Mouse (Mus musculus): ENCODE results near the gene Vamp1. TPM values are rescaled to one million over a fixed set of nuclear protein-coding genes. Genes with fewer than 3 reads are reported as not detected.
A peak's percentile ranks its signal among the peaks of the same experiment; 100 is the strongest.

Gene Vamp1
- polyA plus RNA-seq, 1 experiment = 312 TPM

DNA sequence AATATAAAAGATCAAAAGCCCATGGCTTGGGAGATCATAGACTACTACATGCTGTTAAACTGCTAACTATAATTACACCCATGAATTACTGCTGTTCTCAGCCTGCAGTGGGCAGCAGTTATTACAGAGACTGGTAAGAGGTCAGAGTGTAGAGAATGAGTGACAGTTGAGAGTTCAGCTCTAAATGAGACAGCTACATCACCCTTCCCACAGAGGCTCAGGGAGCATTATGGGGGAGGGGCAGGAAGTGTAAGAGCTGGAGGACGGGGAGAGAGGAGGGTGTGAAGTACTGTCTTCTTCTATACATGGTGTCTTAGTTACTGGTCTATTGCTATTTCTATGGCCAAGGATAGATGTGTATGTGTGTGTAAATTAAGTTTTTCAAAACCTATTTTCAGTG, 29.2 kb downstream of the Vamp1 start:
- H3K27ac ChIP-seq (ENCODE audit: insufficient read depth, low read depth, low read length) = no peak overlapping the region
- H3K4me3 ChIP-seq (ENCODE audit: insufficient read depth, low read depth, low read length) = no peak overlapping the region
- WGBS = 37% methylated on average over 1 of the region's 1 CpGs
- no peak for TF ChIP-seq CTCF (IDR thresholded peaks at IDR 0.05; ENCODE audit: insufficient read depth, low read depth, low read length)
- TF ChIP-seq POLR2A (IDR thresholded peaks at IDR 0.05; ENCODE audit: insufficient read depth, low read depth, low read length) = no peak
- no peaks in the 10 kb centered on the region for H3K4me1 ChIP-seq (ENCODE audit: control insufficient read depth, insufficient read depth, low read length)

DNA sequence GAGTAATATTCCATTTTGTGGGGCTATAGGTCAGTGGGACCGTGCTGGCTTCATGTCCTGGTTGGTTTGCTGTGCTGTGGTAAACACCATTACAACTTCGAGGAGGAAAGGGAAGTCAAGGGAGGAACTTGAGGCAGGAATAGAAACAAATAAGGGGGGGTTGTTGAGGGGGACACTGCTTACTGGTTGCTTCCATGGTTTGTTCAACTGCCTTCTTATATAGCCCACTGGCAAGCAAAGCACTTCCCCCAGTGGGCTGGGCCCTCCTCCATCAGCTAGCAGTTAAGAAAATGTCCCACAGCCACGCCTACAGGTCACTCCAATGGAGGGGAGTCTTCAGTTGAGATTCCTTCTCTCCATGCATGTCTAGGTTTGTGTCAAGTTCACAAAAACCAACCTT, 36.9 kb downstream of the Vamp1 start:
- WGBS = 84% methylated on average over 3 of the region's 3 CpGs
- TF ChIP-seq CTCF (IDR thresholded peaks at IDR 0.05; ENCODE audit: insufficient read depth, low read depth, low read length) (no peak), POLR2A (IDR thresholded peaks at IDR 0.05; ENCODE audit: insufficient read depth, low read depth, low read length) (no peak)
- Histone ChIP-seq H3K4me3 (ENCODE audit: insufficient read depth, low read depth, low read length) (no peak overlapping the region), H3K4me1 (ENCODE audit: control insufficient read depth, insufficient read depth, low read length) (no peaks in the 10 kb centered on the region; the same call in none of the 2 replicates), H3K27ac (ENCODE audit: insufficient read depth, low read depth, low read length) (no peak overlapping the region)

DNA sequence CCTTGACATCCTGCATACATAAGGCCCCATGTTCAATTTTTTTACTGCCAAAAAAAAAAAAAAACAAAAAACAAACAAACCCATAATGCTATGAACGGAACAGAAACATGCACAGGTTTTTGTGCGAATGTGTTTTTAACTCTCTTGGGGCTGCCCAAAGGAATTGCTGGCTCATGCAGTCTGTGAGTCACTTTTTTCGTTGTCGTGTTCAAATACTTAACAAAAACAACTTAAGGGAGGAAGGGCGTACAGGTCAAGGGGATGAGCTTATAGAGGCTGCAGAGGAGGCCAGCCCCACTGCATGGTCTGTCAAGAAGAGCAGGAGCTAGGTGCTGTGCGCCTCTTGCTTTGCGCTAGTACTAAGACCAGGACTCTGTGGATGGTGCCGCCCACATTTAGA, 37.4 kb downstream of the Vamp1 start:
- WGBS = 87% methylated on average over 8 of the region's 8 CpGs
- TF ChIP-seq CTCF (IDR thresholded peaks at IDR 0.05; ENCODE audit: insufficient read depth, low read depth, low read length) (no peak), POLR2A (IDR thresholded peaks at IDR 0.05; ENCODE audit: insufficient read depth, low read depth, low read length) (no peak)
- Histone ChIP-seq H3K4me1 (ENCODE audit: control insufficient read depth, insufficient read depth, low read length) (no peaks in the 10 kb centered on the region; the same call in none of the 2 replicates), H3K4me3 (ENCODE audit: insufficient read depth, low read depth, low read length) (no peak overlapping the region), H3K27ac (ENCODE audit: insufficient read depth, low read depth, low read length) (no peak overlapping the region)

- Histone ChIP-seq H3K4me3 (ENCODE audit: insufficient read depth, low read depth, low read length) (no peak overlapping the region), H3K4me1 (ENCODE audit: control insufficient read depth, insufficient read depth, low read length) (no peaks in the 10 kb centered on the region; the same call in none of the 2 replicates), H3K27ac (ENCODE audit: insufficient read depth, low read depth, low read length) (peak overlapping the region; percentile 31; the same call in 1 of the 2 replicates)
- TF ChIP-seq POLR2A (IDR thresholded peaks at IDR 0.05; ENCODE audit: insufficient read depth, low read depth, low read length) (no peak), CTCF (IDR thresholded peaks at IDR 0.05; ENCODE audit: insufficient read depth, low read depth, low read length) (no peak)
- 70% methylated on average over 14 of the region's 14 CpGs for WGBS
Observed at GRCm38 (mm10) chr6:125253863-125254715, 38.7 kb downstream of the Vamp1 start.

DNA sequence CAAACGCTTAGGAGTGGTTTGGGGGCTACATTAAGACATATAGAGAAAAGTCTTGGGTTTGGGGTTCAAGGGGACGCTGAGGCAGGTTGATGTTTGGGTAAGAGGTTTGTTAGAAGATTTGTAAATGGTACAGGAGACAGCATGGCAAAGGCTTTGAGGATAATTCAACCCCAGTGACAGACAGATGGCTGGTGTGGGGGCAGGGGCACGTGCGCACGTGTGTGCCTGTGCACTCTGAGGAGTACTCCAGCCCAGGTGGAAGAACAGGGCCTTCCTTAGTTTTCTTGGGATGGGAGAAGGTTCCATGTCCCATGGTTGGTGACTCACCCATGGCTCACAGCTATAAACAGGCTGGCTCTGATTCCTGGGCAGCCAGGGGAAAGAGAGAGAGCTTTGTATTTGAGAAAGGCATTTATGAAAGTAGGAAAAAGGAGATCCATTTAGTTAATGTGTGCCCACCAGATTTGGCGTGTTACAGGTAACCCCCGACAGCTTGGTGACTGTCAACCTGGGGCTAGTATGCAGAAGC, 40.2 kb downstream of the Vamp1 start:
- WGBS = 84% methylated on average over 7 of the region's 7 CpGs
- Histone ChIP-seq H3K4me1 (ENCODE audit: control insufficient read depth, insufficient read depth, low read length) (no peaks in the 10 kb centered on the region; the same call in none of the 2 replicates), H3K27ac (ENCODE audit: insufficient read depth, low read depth, low read length) (no peak overlapping the region), H3K4me3 (ENCODE audit: insufficient read depth, low read depth, low read length) (no peak overlapping the region)
- TF ChIP-seq CTCF (IDR thresholded peaks at IDR 0.05; ENCODE audit: insufficient read depth, low read depth, low read length) (no peak), POLR2A (IDR thresholded peaks at IDR 0.05; ENCODE audit: insufficient read depth, low read depth, low read length) (no peak)

DNA sequence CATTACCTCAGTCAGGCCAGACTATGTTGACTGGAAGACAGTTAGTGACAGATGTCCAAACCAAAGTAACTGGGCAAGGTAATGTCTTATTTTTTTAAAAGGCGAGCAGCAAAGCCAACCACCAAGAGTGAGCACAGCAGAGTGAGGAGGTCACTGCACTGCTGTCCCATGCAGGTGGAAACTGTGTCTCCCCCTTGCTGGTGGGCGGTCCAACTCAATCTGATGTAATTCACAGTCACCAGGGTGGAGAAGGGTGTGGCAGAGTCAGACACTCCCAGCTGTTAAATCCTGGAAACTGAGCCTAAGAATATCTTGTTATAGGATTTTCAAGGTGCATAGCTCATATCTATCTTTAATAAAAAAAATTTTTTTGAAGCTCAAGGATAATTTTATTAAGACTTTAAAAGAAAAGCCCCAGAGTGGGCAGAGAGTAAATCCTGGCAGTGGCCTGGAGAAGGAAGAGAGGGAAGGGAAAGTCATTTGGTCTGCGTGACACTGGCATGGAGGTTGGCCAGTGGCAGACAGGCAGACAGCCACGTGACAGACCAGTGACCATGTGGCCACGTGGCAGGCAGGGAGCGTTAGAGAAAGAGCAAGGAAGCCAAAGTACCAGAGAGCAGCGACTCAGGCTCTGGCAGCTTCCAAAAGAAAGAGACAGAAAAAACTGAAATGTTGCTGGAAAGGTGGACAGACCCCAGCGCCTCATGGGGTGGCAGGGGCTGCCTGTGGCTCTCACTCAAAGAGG, 41.0 kb downstream of the Vamp1 start:
- TF ChIP-seq CTCF (IDR thresholded peaks at IDR 0.05; ENCODE audit: insufficient read depth, low read depth, low read length) = no peak
- TF ChIP-seq POLR2A (IDR thresholded peaks at IDR 0.05; ENCODE audit: insufficient read depth, low read depth, low read length) = no peak
- H3K4me3 ChIP-seq (ENCODE audit: insufficient read depth, low read depth, low read length) = no peak overlapping the region
- H3K27ac ChIP-seq (ENCODE audit: insufficient read depth, low read depth, low read length) = no peak overlapping the region
- WGBS = 72% methylated on average over 8 of the region's 8 CpGs
- no peaks in the 10 kb centered on the region; the same call in none of the 2 replicates for H3K4me1 ChIP-seq (ENCODE audit: control insufficient read depth, insufficient read depth, low read length)

DNA sequence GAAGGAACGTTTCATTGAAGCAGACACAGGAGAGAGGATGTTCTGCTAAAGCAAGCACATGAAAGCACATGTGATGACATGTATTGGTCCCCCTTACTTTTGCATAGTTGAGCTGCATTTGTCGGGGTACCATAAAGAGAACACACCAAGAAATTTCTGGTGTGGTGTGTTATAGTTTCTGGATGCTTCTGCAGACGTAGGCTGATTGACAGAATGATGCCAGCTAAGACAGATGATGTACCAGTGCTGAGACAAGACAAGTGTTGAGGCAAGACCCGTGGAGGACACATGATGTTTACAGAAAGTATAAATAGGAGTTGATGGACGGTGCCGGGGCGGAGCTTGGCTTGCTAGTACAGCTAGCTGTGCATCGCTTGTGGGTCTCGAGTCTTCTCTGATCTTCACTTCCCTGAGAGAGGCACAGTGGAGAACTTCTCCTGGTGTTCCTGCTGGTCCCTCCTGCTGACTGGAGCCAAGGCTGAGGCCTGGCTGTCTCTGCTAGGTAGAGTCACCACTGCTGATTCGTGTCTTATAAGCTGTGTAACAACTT, 44.7 kb downstream of the Vamp1 start:
- 83% methylated on average over 10 of the region's 10 CpGs for WGBS
- TF ChIP-seq CTCF (IDR thresholded peaks at IDR 0.05; ENCODE audit: insufficient read depth, low read depth, low read length) = no peak
- no peak for TF ChIP-seq POLR2A (IDR thresholded peaks at IDR 0.05; ENCODE audit: insufficient read depth, low read depth, low read length)
- Histone ChIP-seq H3K4me1 (ENCODE audit: control insufficient read depth, insufficient read depth, low read length) (no peaks in the 10 kb centered on the region; the same call in none of the 2 replicates), H3K4me3 (ENCODE audit: insufficient read depth, low read depth, low read length) (no peak overlapping the region), H3K27ac (ENCODE audit: insufficient read depth, low read depth, low read length) (no peak overlapping the region)

- no peak overlapping the region for H3K4me3 ChIP-seq (ENCODE audit: insufficient read depth, low read depth, low read length)
- 90% methylated on average over 9 of the region's 9 CpGs for WGBS
- no peak overlapping the region for H3K27ac ChIP-seq (ENCODE audit: insufficient read depth, low read depth, low read length)
- TF ChIP-seq POLR2A (IDR thresholded peaks at IDR 0.05; ENCODE audit: insufficient read depth, low read depth, low read length) = no peak
- no peak for TF ChIP-seq CTCF (IDR thresholded peaks at IDR 0.05; ENCODE audit: insufficient read depth, low read depth, low read length)
- H3K4me1 ChIP-seq (ENCODE audit: control insufficient read depth, insufficient read depth, low read length) = peaks cover 3% of the 10 kb centered on the region; the same call in 1 of the 2 replicates
Observed at GRCm38 (mm10) chr6:125264219-125264618, 48.9 kb downstream of the Vamp1 start.

All from olfactory bulb, adult 2 months (tissue).